ENCODE assay signal across 7 mouse cellular contexts in genomic region chr1:189007980-189008324, GRCm38 (mm10). TPM values are rescaled to one million over a fixed set of nuclear protein-coding genes. Genes with fewer than 3 reads are reported as not detected.
DNase-seq lines count a peak whose midpoint lies in the region; ATAC-seq and TF ChIP-seq lines count a peak whose summit lies in the region.

No protein-coding gene starts in this region.

- H3K27me3 ChIP-seq in lung, postnatal 0 days (replicated peaks; ENCODE audit: insufficient read depth, low read length) = no peaks in the 10 kb centered on the region
- 0 out of 2 replicates have a peak, but pooled peaks cover 3% of the 10 kb centered on the region for H3K27me3 ChIP-seq in forebrain, embryonic 14.5 days (replicated peaks; ENCODE audit: control insufficient read depth, insufficient read depth, low read length)
- no peaks in the 10 kb centered on the region for H3K27me3 ChIP-seq in limb, embryonic 15.5 days
- no peaks in the 10 kb centered on the region for H3K27me3 ChIP-seq in stomach, embryonic 16.5 days (ENCODE audit: control insufficient read depth, insufficient read depth, low read length)

- TF ChIP-seq CTCF in lung, postnatal 0 days (IDR thresholded peaks at IDR 0.05) = no peak

- DNase-seq in lung, postnatal 0 days (ENCODE audit: low spot score) = no peak
- DNase-seq in lung, postnatal 14 days = no peak
- DNase-seq in forebrain, embryonic 14.5 days (ENCODE audit: low spot score) = no peak
- DNase-seq in ovary, adult 18-20 months (ENCODE audit: low spot score) = no peak
- DNase-seq in frontal cortex, postnatal 10 days (ENCODE audit: low spot score in 2 of 2) = no peak

- TF ChIP-seq EP300 in lung, postnatal 0 days (IDR thresholded peaks at IDR 0.05) = no peak

- H3K9me3 ChIP-seq in lung, postnatal 0 days (ENCODE audit: low read length) = no peaks in the 10 kb centered on the region
- H3K9me3 ChIP-seq in forebrain, embryonic 14.5 days (replicated peaks; ENCODE audit: control insufficient read depth, low read length) = no peaks in the 10 kb centered on the region
- no peaks in the 10 kb centered on the region for H3K9me3 ChIP-seq in limb, embryonic 15.5 days
- H3K9me3 ChIP-seq in stomach, embryonic 16.5 days (replicated peaks; ENCODE audit: control insufficient read depth, low read length) = no peaks in the 10 kb centered on the region

- H3K4me3 ChIP-seq in lung, postnatal 0 days (ENCODE audit: low read depth, low read length) = peak overlapping the region; percentile 99
- peak overlapping the region; percentile 95 for H3K4me3 ChIP-seq in forebrain, embryonic 14.5 days (ENCODE audit: low read depth, low read length)
- H3K4me3 ChIP-seq in limb, embryonic 15.5 days = peak overlapping the region; percentile 72
- H3K4me3 ChIP-seq in stomach, embryonic 16.5 days (replicated peaks; ENCODE audit: low read length) = peak overlapping the region; percentile 96

- WGBS in lung, postnatal 0 days = 42% methylated on average over 7 of the region's 7 CpGs
- WGBS in forebrain, embryonic 14.5 days = 44% methylated on average over 7 of the region's 7 CpGs
- WGBS in limb, embryonic 15.5 days = 43% methylated on average over 7 of the region's 7 CpGs
- WGBS in stomach, embryonic 16.5 days = 43% methylated on average over 7 of the region's 7 CpGs

- H3K27ac ChIP-seq in lung, postnatal 0 days (ENCODE audit: low read length) = no peak overlapping the region
- H3K27ac ChIP-seq in forebrain, embryonic 14.5 days (ENCODE audit: low read depth, low read length) = no peak overlapping the region
- H3K27ac ChIP-seq in limb, embryonic 15.5 days = no peak overlapping the region
- no peak overlapping the region for H3K27ac ChIP-seq in stomach, embryonic 16.5 days (ENCODE audit: low read length)

- no peak overlapping the region for H3K9ac ChIP-seq in lung, postnatal 0 days (replicated peaks; ENCODE audit: low read depth)
- no peak overlapping the region for H3K9ac ChIP-seq in forebrain, embryonic 14.5 days (ENCODE audit: low read length)
- no peak overlapping the region for H3K9ac ChIP-seq in limb, embryonic 15.5 days
- H3K9ac ChIP-seq in stomach, embryonic 16.5 days (ENCODE audit: low read length) = 0 out of 2 replicates have a peak overlapping the region, but pooled peaks have one; percentile 98

- ATAC-seq in lung, postnatal 0 days = peak; percentile 16
- peak; percentile 64; the same call in 1 of the 2 replicates for ATAC-seq in forebrain, embryonic 14.5 days
- peak; percentile 30; the same call in 1 of the 2 replicates for ATAC-seq in limb, embryonic 15.5 days (ENCODE audit: insufficient number of reproducible peaks, low FRiP score, low TSS enrichment, low read depth)
- ATAC-seq in stomach, embryonic 16.5 days (ENCODE audit: insufficient read depth, low FRiP score) = peak; percentile 41

- peaks cover 22% of the 10 kb centered on the region; the same call in 1 of the 2 replicates for H3K4me1 ChIP-seq in lung, postnatal 0 days (ENCODE audit: insufficient read depth, low read depth, low read length)
- peaks cover 8% of the 10 kb centered on the region for H3K4me1 ChIP-seq in forebrain, embryonic 14.5 days (ENCODE audit: control insufficient read depth, insufficient read depth, low read length)
- H3K4me1 ChIP-seq in limb, embryonic 15.5 days = peaks cover 19% of the 10 kb centered on the region
- peaks cover 20% of the 10 kb centered on the region for H3K4me1 ChIP-seq in stomach, embryonic 16.5 days (ENCODE audit: control insufficient read depth, insufficient read depth, low read length)

- H3K4me2 ChIP-seq in lung, postnatal 0 days (replicated peaks; ENCODE audit: low read depth, low read length) = peak overlapping the region; percentile 95
- peak overlapping the region; percentile 21; the same call in 1 of the 2 replicates for H3K4me2 ChIP-seq in forebrain, embryonic 14.5 days (ENCODE audit: low read length)
- peak overlapping the region; percentile 92; the same call in 1 of the 2 replicates for H3K4me2 ChIP-seq in limb, embryonic 15.5 days
- H3K4me2 ChIP-seq in stomach, embryonic 16.5 days (ENCODE audit: low read depth, low read length) = peak overlapping the region; percentile 49

- H3K36me3 ChIP-seq in lung, postnatal 0 days (ENCODE audit: insufficient read depth, low read length) = no peaks in the 10 kb centered on the region
- H3K36me3 ChIP-seq in forebrain, embryonic 14.5 days (ENCODE audit: control insufficient read depth, insufficient read depth, low read length) = no peaks in the 10 kb centered on the region
- H3K36me3 ChIP-seq in limb, embryonic 15.5 days = 0 out of 2 replicates have a peak, but pooled peaks cover 5% of the 10 kb centered on the region
- no peaks in the 10 kb centered on the region for H3K36me3 ChIP-seq in stomach, embryonic 16.5 days (ENCODE audit: control insufficient read depth, insufficient read depth, low read length)

RNA-seq across cellular contexts. Expression of gene Kctd3, which starts 0.3 kb away (rescaled TPM):
- 19.3 and 22.5 TPM in 2 replicates for polyA plus RNA-seq in lung, postnatal 0 days (2015; fragmentation: Nextera tagmentation; extraction: Ambion mirVana)
- polyA plus RNA-seq in forebrain, embryonic 14.5 days (2014; fragmentation: Nextera tagmentation; extraction: Ambion mirVana) = 34.0 and 39.6 TPM in 2 replicates
- polyA plus RNA-seq in limb, embryonic 15.5 days (2015; fragmentation: Nextera tagmentation; extraction: Ambion mirVana) = 26.0 and 29.6 TPM in 2 replicates
- 20.1 and 21.9 TPM in 2 replicates for polyA plus RNA-seq in stomach, embryonic 16.5 days (2015; fragmentation: Nextera tagmentation; extraction: Ambion mirVana)

Comparison
In these comparisons a context has a peak if more than half of its experiments do, and no peak if none do; other contexts are left out.
1. H3K4me2 ChIP-seq: peak in every context shown above with its lines; median percentile 95 in lung, postnatal 0 days; 92 in limb, embryonic 15.5 days; 49 in stomach, embryonic 16.5 days; 21 in forebrain, embryonic 14.5 days.